Mouse (Mus musculus) olfactory bulb, adult 2 months (tissue): Measurements from ENCODE around the gene Itga3.

Source experiments
- CTCF ChIP-seq: fragments of 200-500 bp; IDR thresholded peaks from 2 replicates; pipeline ENCODE4 v1.5.1; 2012; ENCODE audit warnings: low read depth, mild to moderate bottlenecking, low read length, moderate library complexity; ENCODE audit not compliant: insufficient read depth
- POLR2A ChIP-seq: fragments of 200-500 bp; IDR thresholded peaks from 2 replicates; pipeline ENCODE4 v1.6.1; 2012; ENCODE audit warnings: mild to moderate bottlenecking, low read depth, low read length, moderate library complexity; ENCODE audit not compliant: insufficient read depth

GRCm38 (mm10) chr11:95071266-95071665, 5.3 kb downstream of the Itga3 start:
- TF ChIP-seq POLR2A = no peak
- TF ChIP-seq CTCF = no peak
